Mouse (Mus musculus) embryonic facial prominence, embryonic 13.5 days (tissue): ENCODE measurements around the gene Faap24. TPM values are rescaled to one million over a fixed set of nuclear protein-coding genes. Genes with fewer than 3 reads are reported as not detected.

ENCODE experiments used
- ATAC-seq: fragments of 200-750 bp; cut with Nextera tagmentation; 2 replicates; pipeline ENCODE4 v1.8.0; 2017; ENCODE audit warnings: low read depth; ENCODE audit not compliant: insufficient number of reproducible peaks, insufficient read depth, low FRiP score, low TSS enrichment
- H3K27ac ChIP-seq: fragments of 300-500 bp; sonication (generic); 2 replicates; pipeline ENCODE4 v1.5.1; 2015; ENCODE audit warnings: moderate library complexity, mild to moderate bottlenecking, inconsistent platforms
- H3K27me3 ChIP-seq: fragments of 300-500 bp; sonication (generic); 2 replicates; pipeline ENCODE4 v1.6.1; 2015; ENCODE audit warnings: mild to moderate bottlenecking, inconsistent platforms
- H3K36me3 ChIP-seq: fragments of 300-500 bp; sonication (generic); 2 replicates; pipeline ENCODE4 v1.6.1; 2015; ENCODE audit warnings: mild to moderate bottlenecking, inconsistent platforms
- H3K4me1 ChIP-seq: fragments of 300-500 bp; sonication (generic); 2 replicates; pipeline ENCODE4 v1.6.1; 2015; ENCODE audit warnings: inconsistent platforms
- H3K4me2 ChIP-seq: fragments of 300-500 bp; sonication (generic); 2 replicates; pipeline ENCODE4 v1.6.1; 2015; ENCODE audit warnings: moderate library complexity, mild to moderate bottlenecking, inconsistent platforms
- H3K4me3 ChIP-seq: fragments of 300-500 bp; sonication (generic); 2 replicates; pipeline ENCODE4 v1.5.1; 2015; ENCODE audit warnings: mild to moderate bottlenecking, inconsistent platforms
- H3K9ac ChIP-seq: fragments of 300-500 bp; sonication (generic); 2 replicates; pipeline ENCODE4 v1.6.1; 2015; ENCODE audit warnings: mild to moderate bottlenecking, inconsistent platforms
- H3K9me3 ChIP-seq: fragments of 300-500 bp; sonication (generic); 2 replicates; pipeline ENCODE4 v1.6.1; 2016; ENCODE audit warnings: inconsistent platforms
- WGBS: fragments of 180-500 bp; shearing (Covaris S2); methylation state at CpG from one replicate; pipeline ENCODE4 v1.1.7; 2015; ENCODE audit warnings: mixed read lengths; 5-methylcytosine and 5-hydroxymethylcytosine counted together
- polyA plus RNA-seq: library from polyadenylated mRNA; unstranded; fragments of >200 nt; fragmentation: Nextera tagmentation; extraction: Ambion mirVana; gene quantifications from 2 replicates; pipeline ENCODE4 v1.2.1, GENCODE M21; 2015

The Faap24 gene
- polyA plus RNA-seq, 1 experiment from 2014 or later, result 17.4 TPM

DNA sequence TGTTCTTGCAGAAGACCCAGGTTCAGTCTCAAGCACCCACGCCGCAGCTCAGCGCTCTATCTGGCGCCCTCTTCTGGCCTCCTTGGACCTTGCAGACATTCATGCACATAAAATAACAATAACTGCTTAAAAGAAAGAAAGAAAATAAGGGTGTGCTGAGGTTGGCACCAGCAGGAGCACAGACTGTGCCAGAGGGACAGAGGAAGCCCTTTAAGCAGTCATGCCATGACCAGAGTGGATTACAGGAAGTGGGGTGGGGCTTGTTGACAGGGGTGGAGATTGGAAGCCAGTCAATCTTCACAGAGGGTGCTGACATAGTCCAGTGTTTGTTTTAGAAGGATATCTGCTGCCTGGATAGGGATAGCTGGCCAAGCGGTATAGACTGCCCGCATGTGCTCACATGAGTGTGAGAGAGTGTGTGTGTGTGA is 10.1 kb downstream of the Faap24 start:
- Histone ChIP-seq H3K4me2 (no peak overlapping the region), H3K27me3 (no peaks in the 10 kb centered on the region), H3K4me3 (no peak overlapping the region), H3K4me1 (no peaks in the 10 kb centered on the region), H3K36me3 (no peaks in the 10 kb centered on the region), H3K27ac (no peak overlapping the region), H3K9me3 (no peaks in the 10 kb centered on the region), H3K9ac (no peak overlapping the region)
- WGBS, result 60% methylated on average over 6 of the region's 6 CpGs
- no peak for ATAC-seq

DNA sequence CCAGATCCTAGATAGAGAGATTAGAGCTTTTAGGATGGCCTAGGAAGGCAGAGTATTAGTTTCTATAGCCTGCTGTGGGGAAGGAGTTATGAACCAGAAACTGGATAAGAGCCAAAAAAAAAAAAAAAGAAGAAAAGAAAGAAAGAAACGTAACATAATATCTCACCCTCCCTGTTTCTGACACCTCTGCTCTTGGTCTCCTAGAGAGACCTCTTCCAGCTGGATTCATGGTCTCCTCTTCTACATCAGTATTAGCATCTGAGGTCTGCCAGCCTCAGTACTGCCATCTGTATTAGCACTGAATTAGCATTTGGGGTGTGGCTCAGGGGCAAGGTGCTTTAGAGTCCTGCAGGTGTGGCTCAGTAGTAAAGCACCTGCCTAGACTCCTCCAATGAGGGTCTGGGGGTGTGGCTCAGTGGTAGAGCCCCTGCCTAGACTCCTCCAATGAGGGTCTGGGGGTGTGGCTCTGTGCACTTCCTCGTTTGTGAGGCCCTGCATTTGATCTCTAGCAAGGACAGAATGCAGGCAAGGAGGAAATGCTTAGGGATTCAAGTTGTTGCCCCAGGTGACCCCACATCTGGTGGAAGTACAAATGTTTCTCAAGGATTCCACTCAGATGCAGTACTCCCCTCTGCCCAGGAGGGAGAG is 13.8 kb downstream of the Faap24 start:
- Histone ChIP-seq H3K4me1 (0 out of 2 replicates have a peak, but pooled peaks cover 3% of the 10 kb centered on the region), H3K4me2 (no peak overlapping the region), H3K4me3 (no peak overlapping the region), H3K9me3 (no peaks in the 10 kb centered on the region), H3K36me3 (no peaks in the 10 kb centered on the region), H3K27ac (no peak overlapping the region), H3K9ac (no peak overlapping the region), H3K27me3 (no peaks in the 10 kb centered on the region)
- peak; percentile 38; the same call in 1 of the 2 replicates for ATAC-seq
- WGBS, result 29% methylated on average over 2 of the region's 2 CpGs

DNA sequence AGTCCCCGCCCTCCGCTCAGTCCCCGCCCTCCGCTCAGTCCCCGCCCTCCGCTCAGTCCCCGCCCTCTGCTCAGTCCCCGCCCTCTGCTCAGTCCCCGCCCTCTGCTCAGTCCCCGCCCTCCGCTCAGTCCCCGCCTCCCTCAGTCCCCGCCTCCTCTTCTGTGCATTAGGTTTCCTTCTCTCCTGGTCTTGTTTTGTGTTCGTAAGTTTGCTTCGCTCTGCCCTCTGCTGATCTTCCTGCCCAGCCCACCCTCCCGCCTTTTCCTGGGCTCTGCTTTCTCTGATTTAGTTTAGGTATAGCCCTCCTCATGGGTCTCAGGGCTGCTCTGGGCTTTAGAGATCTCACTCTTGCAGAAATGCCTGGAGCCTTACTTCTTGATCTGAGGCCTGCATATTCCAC is 14.8 kb downstream of the Faap24 start:
- H3K36me3 ChIP-seq, result no peaks in the 10 kb centered on the region
- H3K4me2 ChIP-seq, result no peak overlapping the region
- no peak for ATAC-seq
- H3K9me3 ChIP-seq, result no peaks in the 10 kb centered on the region
- H3K9ac ChIP-seq, result no peak overlapping the region
- no peak overlapping the region for H3K27ac ChIP-seq
- no peak overlapping the region for H3K4me3 ChIP-seq
- no peaks in the 10 kb centered on the region for H3K27me3 ChIP-seq
- 33% methylated on average over 13 of the region's 16 CpGs for WGBS
- H3K4me1 ChIP-seq, result 0 out of 2 replicates have a peak, but pooled peaks cover 3% of the 10 kb centered on the region

GRCm38 (mm10) chr7:35380351-35380750 is 16.3 kb downstream of the Faap24 start:
- H3K36me3 ChIP-seq, result no peaks in the 10 kb centered on the region
- no peak overlapping the region for H3K4me2 ChIP-seq
- no peak for ATAC-seq
- no peak overlapping the region for H3K4me3 ChIP-seq
- 0 out of 2 replicates have a peak, but pooled peaks cover 3% of the 10 kb centered on the region for H3K4me1 ChIP-seq
- no peak overlapping the region for H3K9ac ChIP-seq
- H3K27me3 ChIP-seq, result no peaks in the 10 kb centered on the region
- 93% methylated on average over 8 of the region's 8 CpGs for WGBS
- H3K9me3 ChIP-seq, result no peaks in the 10 kb centered on the region
- H3K27ac ChIP-seq, result no peak overlapping the region

GRCm38 (mm10) chr7:35379492-35380119 is 17.0 kb downstream of the Faap24 start:
- Histone ChIP-seq H3K4me1 (0 out of 2 replicates have a peak, but pooled peaks cover 3% of the 10 kb centered on the region), H3K9me3 (no peaks in the 10 kb centered on the region), H3K27me3 (no peaks in the 10 kb centered on the region), H3K4me2 (peak overlapping the region; percentile 3), H3K36me3 (no peaks in the 10 kb centered on the region), H3K4me3 (no peak overlapping the region), H3K27ac (no peak overlapping the region), H3K9ac (no peak overlapping the region)
- 46% methylated on average over 16 of the region's 16 CpGs for WGBS
- ATAC-seq, result 0 out of 2 replicates have a peak, but pooled peaks have one; percentile 44

- no peaks in the 10 kb centered on the region for H3K9me3 ChIP-seq
- no peak overlapping the region for H3K27ac ChIP-seq
- H3K9ac ChIP-seq, result no peak overlapping the region
- WGBS, result 90% methylated on average over 9 of the region's 9 CpGs
- H3K36me3 ChIP-seq, result no peaks in the 10 kb centered on the region
- H3K4me2 ChIP-seq, result no peak overlapping the region
- 0 out of 2 replicates have a peak, but pooled peaks cover 3% of the 10 kb centered on the region for H3K4me1 ChIP-seq
- no peak for ATAC-seq
- H3K27me3 ChIP-seq, result no peaks in the 10 kb centered on the region
- H3K4me3 ChIP-seq, result no peak overlapping the region
Observed at GRCm38 (mm10) chr7:35376623-35377022, 20.0 kb downstream of the Faap24 start.

DNA sequence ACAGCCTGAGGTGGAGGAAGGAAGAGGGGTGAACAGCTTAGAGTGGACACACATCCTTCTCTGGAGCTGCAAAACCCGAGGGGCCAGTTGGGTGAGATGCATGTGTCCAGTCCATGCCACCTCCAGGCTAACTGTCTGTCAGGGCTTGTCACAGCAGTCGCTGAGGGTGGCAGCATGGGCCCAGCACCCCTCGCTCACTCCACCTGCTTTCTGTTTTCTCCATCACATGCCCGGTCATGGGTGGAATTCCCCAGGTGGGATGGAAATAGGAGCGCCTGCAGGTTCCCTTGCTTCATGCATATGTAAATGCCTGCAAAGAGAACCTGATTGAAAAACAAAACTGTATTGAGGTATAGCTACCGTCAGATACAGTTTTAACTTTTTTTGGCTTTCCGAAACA is 22.4 kb downstream of the Faap24 start:
- Histone ChIP-seq H3K4me3 (no peak overlapping the region), H3K27ac (no peak overlapping the region), H3K4me1 (no peaks in the 10 kb centered on the region), H3K4me2 (no peak overlapping the region), H3K9me3 (no peaks in the 10 kb centered on the region), H3K27me3 (no peaks in the 10 kb centered on the region), H3K9ac (no peak overlapping the region), H3K36me3 (no peaks in the 10 kb centered on the region)
- ATAC-seq, result no peak
- WGBS, result 78% methylated on average over 7 of the region's 7 CpGs

DNA sequence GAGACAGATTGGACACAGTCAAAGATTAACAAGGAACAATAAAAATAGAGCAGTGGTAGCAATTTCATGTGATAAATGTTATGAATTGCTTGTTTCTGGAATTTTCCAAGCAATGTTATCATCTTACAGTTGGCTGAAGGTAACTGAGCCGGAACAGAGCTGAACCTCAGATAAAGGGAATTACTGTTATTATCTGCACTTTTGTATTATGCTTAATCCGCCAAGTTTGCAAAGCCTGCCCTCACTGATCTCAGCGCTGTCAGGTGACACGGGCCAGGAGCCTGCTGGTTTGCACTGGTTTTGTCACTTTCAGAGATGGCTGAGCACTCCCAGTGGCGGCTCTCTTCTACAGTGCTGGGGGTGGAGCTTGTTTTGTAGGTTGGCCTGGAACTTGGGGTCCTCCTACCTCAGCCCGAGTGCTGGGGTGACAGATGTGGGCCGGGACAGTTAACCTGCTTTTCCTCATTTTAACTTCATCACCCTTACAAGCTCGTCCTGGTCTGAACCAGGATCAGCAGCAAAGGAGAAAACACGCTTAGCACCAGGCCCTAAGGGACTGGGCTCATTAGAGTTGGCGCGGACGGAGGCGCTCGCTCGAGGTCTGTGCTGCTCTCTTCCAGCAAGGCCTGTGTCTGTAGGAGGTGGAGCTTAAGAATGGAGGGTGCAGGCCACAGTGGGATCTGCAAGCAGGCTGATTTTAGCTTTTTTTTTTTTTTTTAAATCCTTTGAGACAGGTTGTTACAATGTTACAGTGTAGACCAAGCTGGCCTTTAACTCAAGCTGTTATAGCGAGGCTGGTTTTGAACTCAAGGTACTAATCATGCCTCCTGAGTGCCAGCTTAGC is 23.3 kb downstream of the Faap24 start:
- H3K4me1 ChIP-seq, result no peaks in the 10 kb centered on the region
- H3K9ac ChIP-seq, result no peak overlapping the region; the same call in 1 of the 2 replicates
- no peak overlapping the region for H3K4me3 ChIP-seq
- no peak for ATAC-seq
- H3K27ac ChIP-seq, result no peak overlapping the region
- WGBS, result 63% methylated on average over 16 of the region's 16 CpGs
- no peak overlapping the region for H3K4me2 ChIP-seq
- no peaks in the 10 kb centered on the region for H3K36me3 ChIP-seq
- no peaks in the 10 kb centered on the region for H3K9me3 ChIP-seq
- no peaks in the 10 kb centered on the region for H3K27me3 ChIP-seq

- no peaks in the 10 kb centered on the region for H3K36me3 ChIP-seq
- no peak overlapping the region for H3K27ac ChIP-seq
- no peak overlapping the region for H3K4me2 ChIP-seq
- no peak overlapping the region for H3K9ac ChIP-seq
- ATAC-seq, result no peak
- H3K4me3 ChIP-seq, result no peak overlapping the region
- no peaks in the 10 kb centered on the region for H3K9me3 ChIP-seq
- H3K27me3 ChIP-seq, result no peaks in the 10 kb centered on the region
- WGBS, result 88% methylated on average over 14 of the region's 14 CpGs
- no peaks in the 10 kb centered on the region for H3K4me1 ChIP-seq
Observed at GRCm38 (mm10) chr7:35372483-35373017, 24.1 kb downstream of the Faap24 start.

DNA sequence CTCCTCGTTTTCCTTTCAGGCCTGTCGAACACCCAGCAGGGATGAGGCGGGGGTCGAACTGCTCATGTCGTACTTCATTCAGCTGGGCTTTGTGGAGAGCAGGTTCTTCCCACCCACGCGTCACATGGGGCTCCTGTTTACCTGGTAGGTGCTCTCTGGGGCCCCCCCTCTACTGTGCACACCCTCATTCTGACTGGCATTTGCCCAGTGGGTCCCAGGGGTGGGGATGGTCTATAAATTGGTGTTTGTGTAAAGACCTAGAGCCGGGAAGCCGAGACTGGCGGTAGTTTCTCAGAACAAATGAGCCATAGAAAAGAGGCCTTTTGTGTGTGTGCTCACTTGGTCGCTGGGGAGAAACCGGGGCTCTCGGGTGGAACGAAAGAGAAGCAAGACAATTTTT is 25.5 kb downstream of the Faap24 start:
- H3K27me3 ChIP-seq, result no peaks in the 10 kb centered on the region
- no peak for ATAC-seq
- no peak overlapping the region for H3K27ac ChIP-seq
- H3K4me2 ChIP-seq, result no peak overlapping the region
- H3K4me3 ChIP-seq, result no peak overlapping the region
- H3K36me3 ChIP-seq, result no peaks in the 10 kb centered on the region
- no peaks in the 10 kb centered on the region for H3K9me3 ChIP-seq
- H3K9ac ChIP-seq, result no peak overlapping the region
- H3K4me1 ChIP-seq, result no peaks in the 10 kb centered on the region
- WGBS, result 34% methylated on average over 14 of the region's 14 CpGs

DNA sequence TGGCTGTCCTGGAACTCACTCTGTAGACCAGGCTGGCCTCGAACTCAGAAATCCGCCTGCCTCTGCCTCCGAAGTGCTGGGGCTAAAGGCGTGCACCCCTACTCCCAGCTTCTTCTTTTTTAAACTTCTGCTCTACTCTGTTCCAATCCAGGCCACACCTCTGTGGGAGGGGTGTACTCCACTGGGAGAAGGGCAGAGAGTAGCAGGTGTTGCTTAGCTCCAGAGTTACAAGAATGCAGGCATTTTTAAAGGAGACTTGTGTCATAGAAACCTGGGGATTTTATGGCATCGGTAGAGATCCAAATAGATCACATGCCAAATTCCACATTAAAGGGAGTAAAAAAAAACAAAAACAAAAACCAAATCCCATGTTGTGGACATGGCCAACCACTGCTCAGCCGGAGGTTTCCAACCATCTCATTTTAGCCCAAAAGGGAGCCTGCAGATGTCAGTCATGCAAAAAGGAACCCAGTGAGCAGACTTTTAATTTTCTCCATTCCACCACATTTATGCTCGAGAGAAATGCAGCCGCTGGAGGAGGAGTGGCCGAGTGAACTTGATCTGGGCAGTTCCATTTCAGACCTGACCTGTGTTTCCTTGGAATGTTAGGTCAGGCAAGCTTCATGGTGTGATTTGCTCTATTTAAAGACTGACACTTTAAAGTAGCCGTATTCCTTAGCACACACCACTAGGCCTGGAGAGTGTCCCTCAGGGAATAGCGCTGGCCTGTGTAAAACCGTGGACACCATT is 31.3 kb downstream of the Faap24 start:
- Histone ChIP-seq H3K27me3 (no peaks in the 10 kb centered on the region), H3K9ac (no peak overlapping the region), H3K4me3 (no peak overlapping the region), H3K4me2 (no peak overlapping the region), H3K4me1 (no peaks in the 10 kb centered on the region; the same call in 1 of the 2 replicates), H3K9me3 (no peaks in the 10 kb centered on the region), H3K27ac (0 out of 2 replicates have a peak overlapping the region, but pooled peaks have one; percentile 7), H3K36me3 (no peaks in the 10 kb centered on the region)
- no peak for ATAC-seq
- WGBS, result 54% methylated on average over 12 of the region's 12 CpGs
